Mouse (Mus musculus): Measurements from ENCODE around the gene Kif1a.

The Kif1a gene

GRCm38 (mm10) chr1:93026600-93026999 is 75.2 kb downstream of the Kif1a start:
- no peak for DNase-seq (ENCODE audit: low read depth, low spot score)

GRCm38 (mm10) chr1:93020602-93021001 is 81.1 kb downstream of the Kif1a start:
- no peak for DNase-seq (ENCODE audit: low read depth, low spot score)

- DNase-seq (ENCODE audit: low read depth, low spot score) = no peak
Observed at GRCm38 (mm10) chr1:93018716-93019115, 83.0 kb downstream of the Kif1a start.

- no peak for DNase-seq (ENCODE audit: low read depth, low spot score)
Observed at GRCm38 (mm10) chr1:93015136-93015535, 86.6 kb downstream of the Kif1a start.

- DNase-seq (ENCODE audit: low read depth, low spot score) = peak; percentile 28
Observed at GRCm38 (mm10) chr1:93014460-93014859, 87.3 kb downstream of the Kif1a start.

- DNase-seq (ENCODE audit: low read depth, low spot score) = no peak
Observed at GRCm38 (mm10) chr1:93013367-93013766, 88.4 kb downstream of the Kif1a start.

- no peak for DNase-seq (ENCODE audit: low read depth, low spot score)
Observed at GRCm38 (mm10) chr1:93012103-93012585, 89.6 kb downstream of the Kif1a start.

- DNase-seq (ENCODE audit: low read depth, low spot score) = peak; percentile 4
Observed at GRCm38 (mm10) chr1:93010731-93011130, 91.0 kb downstream of the Kif1a start.

- no peak for DNase-seq (ENCODE audit: low read depth, low spot score)
Observed at GRCm38 (mm10) chr1:93009196-93009595, 92.6 kb downstream of the Kif1a start.

- DNase-seq (ENCODE audit: low read depth, low spot score) = no peak
Observed at GRCm38 (mm10) chr1:93006061-93006460, 95.7 kb downstream of the Kif1a start, which contains the start of gene Aqp12. TSS of gene Aqp12 (plus strand) at chr1:93006334.

- DNase-seq (ENCODE audit: low read depth, low spot score) = no peak
Observed at GRCm38 (mm10) chr1:92992880-92993279, 108.9 kb downstream of the Kif1a start.

- no peak for DNase-seq (ENCODE audit: low read depth, low spot score)
Observed at GRCm38 (mm10) chr1:92992214-92992855, 109.4 kb downstream of the Kif1a start.

- no peak for DNase-seq (ENCODE audit: low read depth, low spot score)
Observed at GRCm38 (mm10) chr1:92989891-92990290, 111.9 kb downstream of the Kif1a start.

- DNase-seq (ENCODE audit: low read depth, low spot score) = no peak
Observed at GRCm38 (mm10) chr1:92988894-92989293, 112.9 kb downstream of the Kif1a start.

GRCm38 (mm10) chr1:92984999-92985398 is 116.8 kb downstream of the Kif1a start:
- no peak for DNase-seq (ENCODE audit: low read depth, low spot score)

GRCm38 (mm10) chr1:92982931-92983605 is 118.7 kb downstream of the Kif1a start:
- no peak for DNase-seq (ENCODE audit: low read depth, low spot score)

- DNase-seq (ENCODE audit: low read depth, low spot score) = peak; percentile 24
Observed at GRCm38 (mm10) chr1:92981056-92981845, 120.5 kb downstream of the Kif1a start.

- no peak for DNase-seq (ENCODE audit: low read depth, low spot score)
Observed at GRCm38 (mm10) chr1:92979073-92979602, 122.6 kb downstream of the Kif1a start.

- DNase-seq (ENCODE audit: low read depth, low spot score) = no peak
Observed at GRCm38 (mm10) chr1:92978645-92979044, 123.1 kb downstream of the Kif1a start.

- DNase-seq (ENCODE audit: low read depth, low spot score) = no peak
Observed at GRCm38 (mm10) chr1:92976141-92976566, 125.6 kb downstream of the Kif1a start.

GRCm38 (mm10) chr1:92972854-92973253 is 128.9 kb downstream of the Kif1a start:
- peak; percentile 51 for DNase-seq (ENCODE audit: low read depth, low spot score)
